Mouse (Mus musculus) embryonic facial prominence, embryonic 14.5 days (tissue): ENCODE data around the gene Ctbp2. TPM values are rescaled to one million over a fixed set of nuclear protein-coding genes. Genes with fewer than 3 reads are reported as not detected.
"Not testable (repeated sequence)": the region's sequence is repeated elsewhere in the genome, so short reads cannot be mapped to it uniquely, and the experiment has no call there.

Experiments
- ATAC-seq: fragments of 200-750 bp; cut with Nextera tagmentation; 2 replicates; pipeline ENCODE4 v1.8.0; 2017; ENCODE audit warnings: low read depth, moderate number of reproducible peaks, moderate TSS enrichment
- DNase-seq: peaks from one replicate; pipeline ENCODE4 v3.0.0-alpha.2; 2015; ENCODE audit warnings: low spot score
- H3K27ac ChIP-seq: fragments of 300-500 bp; sonication (generic); replicated peaks from 2 replicates; pipeline ENCODE4 v1.5.1; 2014; ENCODE audit warnings: low read depth, mild to moderate bottlenecking, low read length, moderate library complexity
- H3K27me3 ChIP-seq: fragments of 300-500 bp; sonication (generic); replicated peaks from 2 replicates; pipeline ENCODE4 v1.6.1; 2014; ENCODE audit warnings: low read length; ENCODE audit not compliant: control insufficient read depth, insufficient read depth
- H3K36me3 ChIP-seq: fragments of 300-500 bp; sonication (generic); 2 replicates; pipeline ENCODE4 v1.6.1; 2014; ENCODE audit warnings: low read length, mixed read lengths; ENCODE audit not compliant: control insufficient read depth, insufficient read depth
- H3K4me1 ChIP-seq: fragments of 300-500 bp; sonication (generic); 2 replicates; pipeline ENCODE4 v1.6.1; 2014; ENCODE audit warnings: antibody characterized with exemption, low read length; ENCODE audit not compliant: control insufficient read depth, insufficient read depth
- H3K4me2 ChIP-seq: fragments of 300-500 bp; sonication (generic); 2 replicates; pipeline ENCODE4 v1.6.1; 2014; ENCODE audit warnings: low read depth, mild to moderate bottlenecking, low read length, moderate library complexity, mixed read lengths
- H3K4me3 ChIP-seq: fragments of 300-500 bp; sonication (generic); 2 replicates; pipeline ENCODE4 v1.5.1; 2014; ENCODE audit warnings: low read depth, mild to moderate bottlenecking, low read length
- H3K9ac ChIP-seq: fragments of 300-500 bp; sonication (generic); 2 replicates; pipeline ENCODE4 v1.6.1; 2014; ENCODE audit warnings: low read depth, mild to moderate bottlenecking, low read length, moderate library complexity, mixed read lengths
- H3K9me3 ChIP-seq: fragments of 300-500 bp; sonication (generic); 2 replicates; pipeline ENCODE4 v1.6.1; 2016; ENCODE audit warnings: low read length; ENCODE audit not compliant: control insufficient read depth
- WGBS: fragments of 180-500 bp; shearing (Covaris S2); extraction: QIAGEN DNeasy Blood & Tissue Kit; methylation state at CpG from one replicate; pipeline ENCODE4 v1.1.7; 2014; 5-methylcytosine and 5-hydroxymethylcytosine counted together
- polyA plus RNA-seq: library from polyadenylated mRNA; unstranded; fragments of >200 nt; fragmentation: Nextera tagmentation; extraction: Ambion mirVana; gene quantifications from 2 replicates; pipeline ENCODE4 v1.2.1, GENCODE M21; 2014

The Ctbp2 gene
- polyA plus RNA-seq, 1 experiment from 2014 or later: 63.0 TPM

- no peak for ATAC-seq
- Histone ChIP-seq H3K4me2 (no peak overlapping the region), H3K9ac (no peak overlapping the region)
These were observed 25.9 kb downstream of the Ctbp2 start for GRCm38 (mm10) chr7:133098118-133098793.

GRCm38 (mm10) chr7:133095610-133096009 lies 28.5 kb downstream of the Ctbp2 start:
- H3K4me1 ChIP-seq: peaks cover 27% of the 10 kb centered on the region
- H3K4me2 ChIP-seq, H3K27me3 ChIP-seq, H3K27ac ChIP-seq, ATAC-seq, H3K36me3 ChIP-seq, DNase-seq, H3K9me3 ChIP-seq, H3K9ac ChIP-seq, H3K4me3 ChIP-seq: not testable (repeated sequence)
- 90% methylated on average over 7 of the region's 7 CpGs for WGBS

More at GRCm38 (mm10) chr7:133098118-133098793, 25.9 kb downstream of the Ctbp2 start:
- no peak overlapping the region for H3K27ac ChIP-seq
- no peaks in the 10 kb centered on the region for H3K27me3 ChIP-seq
- H3K9me3 ChIP-seq: no peaks in the 10 kb centered on the region
- peaks cover 10% of the 10 kb centered on the region; the same call in 1 of the 2 replicates for H3K36me3 ChIP-seq
- H3K4me1 ChIP-seq: peaks cover 27% of the 10 kb centered on the region
- WGBS: 78% methylated on average over 12 of the region's 12 CpGs
- H3K4me3 ChIP-seq: no peak overlapping the region
- no peak for DNase-seq

GRCm38 (mm10) chr7:133094711-133095495 lies 29.3 kb downstream of the Ctbp2 start:
- DNase-seq: no peak
- Histone ChIP-seq H3K9me3 (no peaks in the 10 kb centered on the region), H3K4me2 (no peak overlapping the region), H3K27me3 (no peaks in the 10 kb centered on the region), H3K4me1 (peaks cover 34% of the 10 kb centered on the region), H3K36me3 (peaks cover 5% of the 10 kb centered on the region; the same call in 1 of the 2 replicates), H3K9ac (no peak overlapping the region), H3K27ac (0 out of 2 replicates have a peak overlapping the region, but pooled peaks have one; percentile 52), H3K4me3 (no peak overlapping the region)
- 60% methylated on average over 9 of the region's 9 CpGs for WGBS
- no peak for ATAC-seq

- Histone ChIP-seq H3K36me3 (peaks cover 5% of the 10 kb centered on the region; the same call in 1 of the 2 replicates), H3K27ac (peak overlapping the region; percentile 52), H3K4me2 (no peak overlapping the region), H3K9ac (no peak overlapping the region), H3K4me3 (no peak overlapping the region), H3K9me3 (no peaks in the 10 kb centered on the region), H3K27me3 (no peaks in the 10 kb centered on the region), H3K4me1 (peaks cover 37% of the 10 kb centered on the region)
- 41% methylated on average over 3 of the region's 3 CpGs for WGBS
- peak; percentile 62 for DNase-seq
- ATAC-seq: no peak
These were observed 30.0 kb downstream of the Ctbp2 start for GRCm38 (mm10) chr7:133094161-133094560.

- no peaks in the 10 kb centered on the region for H3K27me3 ChIP-seq
- 64% methylated on average over 5 of the region's 5 CpGs for WGBS
- no peak overlapping the region for H3K9ac ChIP-seq
- no peaks in the 10 kb centered on the region for H3K9me3 ChIP-seq
- H3K4me2 ChIP-seq: no peak overlapping the region
- no peak for DNase-seq
- ATAC-seq: no peak
- H3K36me3 ChIP-seq: peaks cover 5% of the 10 kb centered on the region; the same call in 1 of the 2 replicates
- H3K4me1 ChIP-seq: peaks cover 38% of the 10 kb centered on the region
- peak overlapping the region; percentile 52 for H3K27ac ChIP-seq
- H3K4me3 ChIP-seq: no peak overlapping the region
These were observed 30.4 kb downstream of the Ctbp2 start for GRCm38 (mm10) chr7:133093731-133094130.

- ATAC-seq: no peak
These were observed 33.5 kb downstream of the Ctbp2 start for GRCm38 (mm10) chr7:133090641-133091040.

GRCm38 (mm10) chr7:133089621-133090260 lies 34.4 kb downstream of the Ctbp2 start:
- Histone ChIP-seq H3K27me3 (no peaks in the 10 kb centered on the region), H3K4me2 (no peak overlapping the region), H3K4me1 (peaks cover 35% of the 10 kb centered on the region), H3K9ac (no peak overlapping the region), H3K36me3 (0 out of 2 replicates have a peak, but pooled peaks cover 3% of the 10 kb centered on the region), H3K27ac (no peak overlapping the region), H3K9me3 (no peaks in the 10 kb centered on the region), H3K4me3 (no peak overlapping the region)
- DNase-seq (no peak), ATAC-seq (no peak)
- WGBS: 78% methylated on average over 11 of the region's 11 CpGs

More at GRCm38 (mm10) chr7:133090641-133091040, 33.5 kb downstream of the Ctbp2 start:
- Histone ChIP-seq H3K27me3 (no peaks in the 10 kb centered on the region), H3K27ac (no peak overlapping the region), H3K9ac (no peak overlapping the region), H3K4me1 (peaks cover 38% of the 10 kb centered on the region), H3K36me3 (0 out of 2 replicates have a peak, but pooled peaks cover 3% of the 10 kb centered on the region), H3K4me3 (no peak overlapping the region), H3K4me2 (no peak overlapping the region), H3K9me3 (no peaks in the 10 kb centered on the region)
- no peak for DNase-seq
- WGBS: 82% methylated on average over 4 of the region's 4 CpGs

GRCm38 (mm10) chr7:133088830-133089261 lies 35.3 kb downstream of the Ctbp2 start:
- 25% methylated on average over 11 of the region's 11 CpGs for WGBS
- H3K9ac ChIP-seq: peak overlapping the region; percentile 40
- no peak overlapping the region for H3K4me3 ChIP-seq
- ATAC-seq: 0 out of 2 replicates have a peak, but pooled peaks have one; percentile 48
- peaks cover 27% of the 10 kb centered on the region for H3K4me1 ChIP-seq
- H3K27ac ChIP-seq: peak overlapping the region; percentile 68
- no peaks in the 10 kb centered on the region for H3K27me3 ChIP-seq
- DNase-seq: peak; percentile 83
- no peaks in the 10 kb centered on the region for H3K9me3 ChIP-seq
- H3K36me3 ChIP-seq: 0 out of 2 replicates have a peak, but pooled peaks cover 3% of the 10 kb centered on the region
- H3K4me2 ChIP-seq: peak overlapping the region; percentile 25
